Mouse (Mus musculus) left cerebral cortex, adult 8-10 months (tissue): ENCODE measurements at regions not wholly inside any gene's neighbourhood (a gene's known extent, or its start where the extent isn't known, plus 50 kb on each side); places are given as distances from the start of the nearest gene placed in this dataset.

Source experiments
- DNase-seq, 2 experiments: peaks; one replicate each; pipeline ENCODE4 v3.0.0; 2022; ENCODE audit warnings: low spot score in 2 of 2

DNA sequence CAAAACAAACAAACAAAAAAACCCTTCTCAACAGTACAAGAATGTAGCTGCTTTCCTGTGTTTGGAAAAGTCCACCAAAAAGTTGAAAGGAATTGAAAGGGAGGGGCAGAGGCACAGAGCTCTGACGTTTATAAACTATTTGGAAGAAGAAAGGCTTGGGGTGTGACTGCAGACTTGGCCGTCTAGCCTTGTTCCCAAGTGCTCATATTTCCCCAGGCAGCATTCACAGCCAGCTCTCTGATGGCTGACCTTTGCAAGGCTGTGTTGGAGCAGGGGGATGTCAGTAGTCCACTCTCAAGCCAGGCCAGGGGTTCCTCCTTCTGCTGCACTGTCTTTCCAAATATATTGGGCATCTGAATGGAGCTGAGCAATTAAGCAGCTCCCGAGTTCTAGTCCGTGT lies 534.5 kb downstream of the 1700129C05Rik start:
- no peak for DNase-seq

DNA sequence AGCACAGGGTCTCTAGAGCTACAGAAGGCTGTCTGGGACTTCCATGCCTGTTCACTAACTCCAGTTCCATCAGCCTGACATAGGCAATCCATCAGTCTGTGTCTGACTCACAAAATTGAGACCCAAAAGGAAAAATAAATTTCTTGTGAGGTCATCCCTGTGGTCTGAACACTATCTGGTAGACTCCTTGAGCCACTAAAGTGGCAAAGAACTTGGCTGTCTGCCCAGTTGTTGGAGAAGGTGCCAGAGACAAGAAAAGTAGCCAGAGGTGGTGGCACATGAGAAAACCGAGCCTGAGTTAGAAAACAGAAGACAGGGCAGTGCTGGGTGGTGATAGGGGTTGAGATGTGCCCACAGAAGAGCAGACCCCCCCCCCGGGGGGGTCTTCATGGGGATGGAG lies 535.0 kb downstream of the 1700129C05Rik start:
- no peak for DNase-seq

DNA sequence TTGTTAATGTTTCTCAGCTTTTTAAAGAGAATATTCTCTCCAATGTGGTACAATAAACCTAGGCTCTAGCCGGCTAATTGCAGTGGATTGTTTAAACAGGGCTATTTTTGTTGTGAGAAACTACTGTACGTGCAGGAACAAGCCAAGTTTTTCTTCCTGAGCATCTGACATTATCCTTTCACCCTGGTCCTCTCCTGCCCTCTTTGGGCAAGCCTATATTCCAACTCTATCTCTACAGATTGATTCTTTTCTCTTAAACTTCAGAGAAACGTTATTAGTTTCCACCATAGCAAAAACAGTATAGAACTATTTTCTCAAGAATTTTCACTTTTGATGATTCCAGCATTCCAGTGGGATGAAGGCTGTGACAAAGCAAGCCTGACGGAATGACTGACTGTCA lies 535.2 kb downstream of the Fgf9 start:
- DNase-seq = no peak

DNA sequence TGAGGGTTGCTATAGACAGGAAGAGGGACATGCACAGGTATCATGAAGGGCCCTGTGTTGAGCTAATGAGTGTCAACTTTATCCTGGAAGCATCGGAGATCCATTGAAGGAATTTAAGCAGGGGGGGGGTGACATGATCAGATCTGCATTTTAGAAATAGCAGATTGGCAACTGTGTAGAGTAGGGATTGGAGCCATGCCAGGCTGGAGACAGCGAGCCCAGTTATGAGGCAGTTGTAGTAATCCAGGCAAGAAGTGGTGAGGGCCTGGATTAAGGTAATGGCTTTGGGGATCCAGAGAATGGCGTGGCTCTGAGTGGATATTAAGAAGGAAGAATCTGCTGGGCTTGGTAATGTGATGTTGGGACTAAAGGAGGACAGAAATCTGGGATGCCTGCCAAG lies 528.5 kb downstream of the Fgf9 start:
- no peak for DNase-seq

DNA sequence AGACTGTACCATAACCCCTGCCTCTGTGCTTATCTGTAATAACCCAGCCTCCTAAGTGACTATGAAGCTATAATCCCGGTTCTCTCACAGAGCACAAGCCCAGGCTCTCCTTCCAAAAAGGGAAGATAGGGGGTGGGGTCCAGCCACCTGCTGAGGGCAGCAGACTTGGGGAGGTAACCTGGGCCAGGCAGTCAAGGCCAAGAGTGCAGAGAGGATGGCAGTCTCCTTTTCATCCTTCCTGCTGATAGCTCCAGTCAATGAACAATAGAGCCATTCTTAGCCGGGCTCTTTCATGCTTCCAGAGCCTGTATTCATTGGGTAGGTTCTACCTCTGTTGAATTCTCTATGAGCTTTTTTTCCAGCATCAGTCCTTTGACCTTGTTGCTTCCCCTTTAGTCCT lies 527.5 kb downstream of the Fgf9 start:
- no peak for DNase-seq

DNA sequence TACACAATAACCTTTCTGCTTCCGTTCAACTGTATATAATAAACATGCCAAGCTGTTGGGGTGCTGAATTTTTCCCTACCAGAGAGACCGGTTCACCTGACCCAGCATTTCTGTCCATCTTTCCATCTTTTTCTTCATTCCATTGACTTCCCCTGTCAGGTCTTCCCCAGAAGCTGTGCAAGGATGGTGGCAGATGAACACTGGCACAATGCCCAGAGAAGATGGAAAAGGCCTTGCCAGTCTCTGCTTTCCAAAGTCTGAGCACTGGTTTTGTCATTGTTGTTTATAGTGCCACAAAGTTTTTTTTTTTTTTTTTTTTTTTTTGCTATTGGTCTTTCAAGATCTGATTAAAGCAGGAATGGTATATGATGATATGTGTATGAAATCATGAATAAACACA lies 526.6 kb downstream of the Fgf9 start:
- no peak for DNase-seq

DNA sequence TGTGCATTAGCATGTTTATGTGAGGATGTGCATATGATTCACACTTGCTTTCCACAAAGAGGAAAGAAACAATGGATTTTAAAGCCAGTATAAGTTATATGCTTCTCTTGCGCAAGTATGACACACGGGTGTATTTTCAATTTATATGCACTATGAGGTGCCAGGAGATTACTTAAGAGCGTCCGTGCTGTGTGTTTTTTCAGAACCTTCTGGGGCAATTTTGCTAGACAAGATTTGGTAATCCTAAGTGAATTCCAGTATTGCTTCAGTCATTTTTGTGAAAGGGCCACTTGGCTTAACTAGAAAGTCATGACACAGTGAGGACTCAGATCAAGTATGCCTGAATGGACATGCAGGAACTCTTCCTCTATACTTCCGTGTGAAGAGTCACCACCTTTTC lies 511.5 kb downstream of the Fgf9 start:
- no peak for DNase-seq

DNA sequence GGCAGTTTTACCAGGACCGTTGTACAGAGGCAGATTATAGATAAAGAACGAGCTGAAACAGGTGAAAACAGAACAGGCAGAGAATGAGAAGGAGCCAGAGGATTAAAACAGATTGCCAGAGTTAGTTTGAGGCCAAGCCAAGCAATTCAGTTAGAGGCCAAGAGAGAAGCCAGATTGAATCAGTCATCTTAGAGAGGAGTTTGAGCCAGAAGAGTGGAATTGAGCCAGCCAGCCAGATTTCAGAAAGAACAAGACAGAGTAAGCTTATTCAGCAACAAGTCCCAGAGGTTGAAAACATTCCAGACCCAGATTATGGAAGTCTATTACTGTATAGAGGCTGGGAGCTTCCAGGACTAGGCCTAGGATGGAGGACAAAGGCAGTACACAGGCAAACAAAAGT lies 499.7 kb downstream of the Fgf9 start:
- DNase-seq = no peak

DNA sequence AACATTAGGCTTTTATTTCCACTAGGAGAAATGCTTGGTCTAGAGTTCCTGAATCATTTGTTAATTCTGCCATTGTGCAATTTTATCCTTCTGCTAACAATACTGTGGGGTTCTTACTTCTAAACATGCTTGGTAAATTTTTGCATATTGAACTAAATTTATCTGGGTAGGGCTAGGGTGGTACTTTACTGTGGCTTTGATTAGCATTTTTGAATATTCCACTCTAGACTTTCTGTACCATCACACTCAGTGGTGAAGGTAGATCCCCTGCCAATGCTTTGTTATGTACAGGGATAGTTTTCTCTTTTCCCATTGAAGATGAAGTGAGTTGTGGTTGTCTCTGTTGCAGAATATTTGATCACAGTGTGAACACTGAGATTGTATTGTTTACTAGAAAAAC lies 497.1 kb downstream of the Fgf9 start:
- no peak for DNase-seq

DNA sequence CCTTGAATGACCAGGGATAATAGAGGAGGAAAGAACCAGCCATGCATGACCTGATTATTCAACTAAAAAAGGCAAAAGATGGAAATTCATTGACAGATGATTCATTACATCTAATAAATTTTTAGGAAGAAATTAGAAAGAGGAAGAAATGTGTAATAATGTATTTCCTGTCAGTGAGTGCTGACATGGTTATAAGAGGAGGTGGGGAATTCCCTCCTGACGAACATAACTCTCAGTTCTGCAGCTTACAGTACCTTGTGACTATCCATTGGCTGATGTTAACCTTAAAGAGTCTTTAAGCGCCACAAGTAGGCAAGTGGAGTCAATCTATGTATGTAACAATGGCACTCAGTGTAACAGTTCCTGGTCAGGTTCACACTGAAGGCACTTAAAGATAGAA lies 492.7 kb downstream of the Fgf9 start:
- no peak for DNase-seq

DNA sequence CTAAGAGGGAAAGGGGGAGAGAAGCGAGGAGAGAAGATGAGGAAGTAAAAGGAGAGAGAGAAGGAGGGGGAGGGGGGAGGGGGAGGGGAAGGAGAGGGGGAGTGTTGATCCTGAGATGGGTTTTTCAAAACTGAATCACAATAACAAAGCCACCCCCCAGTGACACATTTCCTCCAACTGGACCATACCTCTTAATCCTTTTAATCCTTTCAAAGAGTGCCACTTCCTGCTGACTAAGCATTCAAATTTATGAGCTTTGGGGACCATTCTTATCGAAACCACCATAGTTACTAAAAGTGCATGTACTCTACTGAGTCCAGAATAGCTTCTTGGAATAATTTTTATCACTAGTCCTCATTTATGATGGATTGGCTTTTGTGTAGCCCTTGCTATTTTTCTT lies 480.4 kb downstream of the Fgf9 start:
- no peak for DNase-seq

DNA sequence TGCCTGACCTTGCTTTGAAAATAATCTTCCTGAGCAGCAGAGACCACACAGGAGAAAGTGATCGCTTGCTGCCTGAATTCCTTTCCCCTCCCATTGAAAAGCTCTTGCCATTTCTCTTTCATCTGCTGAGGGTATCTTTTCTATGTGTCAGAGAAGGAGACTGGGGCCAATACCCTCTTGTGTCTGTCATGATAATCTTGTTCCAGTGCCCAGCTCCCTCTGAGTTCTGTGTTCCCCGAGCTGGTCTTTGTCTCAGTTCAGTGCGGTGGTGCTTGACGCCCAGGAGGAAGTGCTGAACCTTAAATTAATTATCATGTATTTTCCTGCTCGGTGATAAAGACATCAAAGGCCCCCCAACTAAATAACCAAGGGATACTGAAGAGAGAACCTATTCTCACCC lies 475.4 kb downstream of the Fgf9 start:
- DNase-seq = no peak

DNA sequence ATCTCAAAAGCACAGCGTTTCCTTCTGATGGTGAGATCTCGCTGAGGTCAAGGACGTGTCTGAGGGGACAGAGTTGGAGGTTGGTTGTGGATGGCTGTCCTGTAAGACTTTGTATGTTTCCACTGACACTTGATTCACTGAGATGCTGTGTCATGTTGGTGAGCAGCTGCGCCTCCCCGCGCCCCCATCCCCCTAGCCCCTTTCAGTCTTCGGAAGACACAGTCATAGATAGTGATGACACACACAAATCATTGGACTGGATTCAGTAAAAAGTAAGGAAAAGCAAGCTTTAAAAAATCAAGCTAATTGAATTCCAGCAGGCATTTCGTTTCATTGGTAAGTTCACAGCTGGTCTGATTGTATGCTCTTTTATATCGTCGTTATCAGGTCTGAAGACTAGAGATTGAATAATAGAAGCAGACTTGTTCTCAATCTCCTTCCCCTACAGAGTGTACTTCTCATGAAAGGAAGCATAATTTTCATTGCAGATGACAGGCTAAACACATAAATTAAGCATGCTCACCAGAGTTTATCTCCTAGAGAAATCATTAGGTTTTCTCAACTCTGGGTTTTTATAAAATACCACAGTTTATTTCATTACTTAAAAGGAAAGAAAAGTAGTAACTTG lies 472.9 kb downstream of the Fgf9 start:
- no peak for DNase-seq

DNA sequence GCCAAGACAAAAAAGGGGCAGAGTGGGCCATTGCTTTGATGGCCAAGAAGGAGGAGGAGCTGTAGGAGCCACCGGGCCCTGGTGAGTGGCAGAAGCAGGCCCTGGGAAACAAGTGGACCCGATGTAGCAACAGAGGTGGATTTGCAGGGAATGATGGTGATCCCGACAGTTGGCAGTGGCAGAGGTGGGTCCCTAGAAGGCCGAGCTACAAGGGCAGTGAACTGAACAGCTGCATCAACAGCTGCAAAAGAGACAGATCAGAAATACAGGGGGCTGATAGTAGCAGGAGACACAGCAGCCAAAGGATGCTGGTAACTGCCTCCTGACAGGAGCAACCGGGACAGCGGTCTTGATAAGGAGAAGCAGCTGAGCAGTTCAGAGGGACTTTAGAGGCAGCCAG lies 467.8 kb downstream of the Fgf9 start:
- DNase-seq = no peak

DNA sequence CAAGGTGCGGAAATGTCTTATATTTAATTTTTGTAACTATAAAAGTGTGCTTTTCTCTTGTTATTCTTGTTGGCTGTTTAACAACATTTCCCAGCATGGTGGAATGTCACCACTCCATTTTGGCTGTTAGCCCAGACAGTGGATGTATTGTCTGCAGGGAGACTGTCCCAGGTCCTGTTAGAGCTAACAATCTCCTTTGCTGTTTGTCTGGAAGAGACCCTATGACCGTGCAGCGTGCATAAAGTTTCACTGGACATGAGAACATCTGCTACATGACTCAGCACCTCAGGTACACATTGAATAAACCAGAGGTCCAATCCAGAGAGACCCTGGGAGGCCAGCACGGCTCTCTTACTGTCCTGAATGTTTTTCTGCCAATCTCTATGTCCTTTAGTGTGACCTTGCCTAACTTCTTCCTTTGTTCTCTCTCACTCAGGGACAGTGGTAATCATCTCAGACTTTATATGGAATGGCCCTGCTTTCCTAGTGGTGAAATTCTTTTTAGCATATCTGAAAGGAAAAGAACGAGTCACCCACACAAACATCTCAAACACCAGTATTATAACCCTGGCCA lies 450.7 kb downstream of the Fgf9 start:
- DNase-seq = no peak

DNA sequence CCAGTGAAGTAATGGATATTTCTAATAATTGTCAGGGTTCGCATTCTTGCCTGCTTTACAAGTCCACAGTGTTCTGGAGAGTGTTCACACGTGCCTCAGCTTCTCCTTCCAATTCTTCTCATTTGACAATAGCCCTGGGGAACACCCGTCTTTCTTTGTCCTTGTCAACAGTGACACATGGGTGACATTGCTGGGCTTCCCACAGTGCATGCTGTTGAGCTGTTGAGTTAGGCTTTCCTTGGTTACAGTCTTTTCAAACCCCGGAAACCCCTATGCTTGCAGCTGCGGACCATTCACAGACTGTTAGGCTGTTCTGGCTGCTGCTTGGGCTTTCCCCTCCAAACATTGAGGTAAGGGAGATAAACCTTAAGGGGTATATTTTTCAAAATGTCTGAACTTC lies 450.0 kb downstream of the Fgf9 start:
- DNase-seq = no peak

DNA sequence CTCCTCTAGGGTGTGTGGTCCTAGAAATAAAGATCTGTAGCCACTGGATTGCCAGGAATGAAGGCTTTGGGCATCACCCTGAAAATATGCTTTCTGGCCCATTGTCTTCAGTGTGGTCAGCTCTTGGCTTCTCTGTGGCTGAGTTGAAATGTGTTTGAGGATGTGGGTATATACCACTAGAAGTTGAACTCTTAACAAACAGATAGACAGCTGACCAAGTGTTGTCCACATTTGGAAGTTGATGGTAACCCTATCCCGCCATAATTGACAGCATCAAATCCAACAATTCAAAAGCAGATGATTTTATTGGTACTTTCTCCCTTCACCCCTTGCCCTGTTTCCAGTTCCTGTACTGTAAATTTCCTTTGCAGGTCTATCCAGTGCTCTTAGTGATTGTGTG lies 448.7 kb downstream of the Fgf9 start:
- DNase-seq = no peak

DNA sequence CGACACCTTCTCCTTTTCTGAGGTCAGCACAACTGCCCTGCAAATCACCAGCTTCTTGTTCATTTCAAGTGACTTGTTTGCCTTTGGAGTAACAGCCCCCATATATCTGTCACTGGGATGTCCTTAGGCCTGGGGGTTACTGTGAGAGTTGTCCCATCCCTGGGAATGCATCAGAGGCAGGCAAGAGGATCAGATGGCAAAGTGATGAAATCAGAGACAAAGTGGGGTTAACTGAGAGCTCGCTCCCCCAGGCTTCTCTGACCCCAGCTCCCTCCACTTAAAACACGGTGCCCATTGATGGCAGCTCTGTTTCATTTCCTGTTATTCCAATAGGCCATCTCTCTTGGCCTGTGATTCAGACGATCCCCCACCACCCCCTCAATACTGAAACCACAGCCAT lies 446.2 kb downstream of the Fgf9 start:
- DNase-seq = no peak

DNA sequence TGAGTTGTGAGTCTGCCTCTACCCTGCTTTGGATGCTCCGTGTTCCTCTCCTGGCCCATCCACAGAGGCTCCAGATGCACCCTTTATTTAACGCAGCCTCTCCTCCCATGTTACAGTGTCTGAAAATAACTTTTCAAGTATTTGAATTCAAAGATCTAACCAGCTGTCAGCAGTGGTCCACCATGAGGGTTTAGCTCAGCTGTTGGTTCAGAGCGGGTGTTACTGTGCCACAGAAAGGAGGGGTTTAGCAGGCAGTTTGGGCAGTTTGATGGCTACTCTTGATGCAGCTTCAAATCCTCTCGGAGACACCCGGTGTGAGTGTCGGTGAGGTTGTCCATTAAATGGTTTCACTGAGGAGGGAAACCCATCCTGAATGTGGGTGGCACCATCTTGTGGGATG lies 441.8 kb downstream of the Fgf9 start:
- no peak for DNase-seq

DNA sequence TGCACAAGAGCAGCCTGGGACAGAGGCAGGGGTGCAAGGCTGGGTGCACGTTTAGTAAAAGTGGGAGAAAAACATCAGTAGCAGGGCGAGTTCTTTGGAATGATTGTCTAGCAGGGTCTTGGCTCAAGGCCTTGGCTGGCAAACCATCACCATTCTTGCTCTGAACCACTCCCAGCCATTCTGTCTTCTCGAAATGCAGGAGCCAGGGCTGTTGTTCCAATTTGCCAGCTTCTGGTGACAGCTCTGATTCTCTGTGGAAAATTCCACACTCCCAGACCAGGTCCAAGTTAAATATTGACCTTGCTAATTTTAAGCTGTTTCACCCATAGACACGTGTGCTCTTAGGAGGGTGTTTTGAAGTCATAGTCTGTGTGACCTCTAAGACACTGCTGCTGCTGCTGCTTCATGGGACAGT lies 441.2 kb downstream of the Fgf9 start:
- DNase-seq = no peak

DNA sequence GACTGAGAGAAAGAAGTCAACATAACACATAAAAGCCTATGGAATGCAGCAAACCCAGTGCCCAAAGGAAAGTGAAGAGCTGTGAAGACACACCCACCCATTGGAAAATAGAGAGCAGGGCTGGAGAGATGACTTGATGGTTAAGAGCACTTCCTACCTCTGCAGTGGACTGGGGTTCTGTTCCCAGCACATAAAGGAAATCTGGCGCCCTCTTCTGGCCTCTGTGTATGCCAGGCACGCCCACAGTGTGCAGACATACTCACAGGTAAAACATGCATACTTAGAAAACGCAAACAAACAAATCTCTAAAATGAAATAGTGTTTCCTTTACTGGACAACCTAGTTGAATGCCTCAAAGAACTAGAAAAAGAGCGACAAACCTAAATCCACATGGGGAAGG lies 440.4 kb downstream of the Fgf9 start:
- DNase-seq = no peak

DNA sequence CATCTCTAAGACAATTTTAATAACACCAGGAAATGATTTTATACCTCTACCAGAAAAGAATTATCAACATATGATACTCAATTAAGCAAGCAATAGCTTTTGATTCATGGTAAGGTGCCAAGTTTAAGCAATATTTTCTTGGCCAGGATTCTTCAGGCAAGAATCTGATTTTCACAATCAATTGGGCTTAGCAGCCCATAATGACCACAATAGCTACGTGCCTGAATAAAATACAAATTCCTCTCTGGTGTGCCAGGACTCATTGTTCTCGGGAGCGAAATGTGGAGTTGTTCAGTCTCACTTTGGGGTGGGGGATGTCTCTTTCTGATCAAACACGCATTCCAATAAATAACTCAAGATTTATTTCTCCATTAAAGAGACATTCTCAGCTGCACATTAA lies 438.8 kb downstream of the Fgf9 start:
- no peak for DNase-seq

DNA sequence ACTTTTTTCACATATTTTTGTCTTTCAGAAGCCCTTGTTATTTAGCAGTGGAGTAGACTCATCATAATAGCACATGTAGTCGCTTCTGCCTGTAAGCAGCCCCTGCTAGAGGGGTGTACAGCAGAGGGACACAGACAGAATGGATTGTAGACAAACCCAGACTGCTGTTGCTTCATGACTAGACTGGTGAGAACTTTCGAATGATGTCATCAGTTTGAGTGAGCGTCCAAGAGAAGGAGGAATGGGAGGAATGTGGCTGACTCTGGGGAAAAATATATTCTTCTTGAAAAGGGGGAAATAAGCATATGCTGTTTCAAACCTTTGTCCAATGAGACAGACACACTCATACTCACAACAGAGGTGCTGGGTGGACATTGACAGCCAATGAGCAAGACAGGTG lies 436.1 kb downstream of the Fgf9 start:
- no peak for DNase-seq

DNA sequence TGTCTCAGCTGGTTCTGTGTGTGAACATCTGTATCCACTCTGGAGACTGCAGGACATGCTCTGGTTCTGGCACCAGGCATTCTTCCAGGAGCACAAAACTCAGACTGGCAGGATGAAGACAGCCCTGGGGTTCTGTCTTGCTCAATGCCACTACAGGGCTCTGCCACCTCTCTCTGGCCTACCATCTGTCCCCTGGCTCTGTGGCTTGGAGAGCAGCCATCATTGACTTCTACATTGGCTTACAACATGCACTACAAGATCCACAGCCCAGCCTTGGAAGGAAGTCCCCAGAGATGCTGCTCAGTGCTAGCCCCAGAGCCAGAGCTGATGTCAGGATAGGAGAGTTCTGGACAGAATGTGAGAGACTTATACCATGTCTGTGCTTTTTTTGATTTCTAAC lies 435.5 kb downstream of the Fgf9 start:
- DNase-seq = no peak
